Mouse (Mus musculus) adrenal gland, adult (tissue): Measurements from ENCODE around the gene Hivep3.

Source experiments
- DNase-seq, 2 experiments: peaks; one replicate each; pipeline ENCODE4 v3.0.0; 2022 to 2023; ENCODE audit warnings: low spot score in 1 of 2; ENCODE audit not compliant: inconsistent age in 2 of 2

Hivep3 gene

DNA sequence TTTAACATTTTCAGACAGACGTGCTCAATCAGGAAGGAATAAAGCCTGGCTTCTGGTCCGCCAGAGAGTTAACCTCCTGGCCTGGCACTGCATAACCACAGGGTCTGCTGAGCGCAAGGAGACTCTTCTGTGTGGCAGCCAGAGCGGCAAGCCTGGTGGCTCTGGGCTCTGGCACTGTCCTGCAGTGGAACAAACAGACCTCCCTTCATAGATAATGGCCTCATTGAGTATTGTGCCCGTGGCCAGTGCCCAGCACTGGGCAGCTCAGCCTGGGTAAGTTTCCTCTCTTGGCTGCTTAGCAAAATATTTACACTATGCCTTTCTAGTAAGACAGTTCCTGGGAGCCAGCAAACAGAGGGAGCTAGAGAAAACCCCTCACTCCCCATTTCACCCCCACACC lies 340.5 kb downstream of the Hivep3 start:
- no peak for DNase-seq

DNA sequence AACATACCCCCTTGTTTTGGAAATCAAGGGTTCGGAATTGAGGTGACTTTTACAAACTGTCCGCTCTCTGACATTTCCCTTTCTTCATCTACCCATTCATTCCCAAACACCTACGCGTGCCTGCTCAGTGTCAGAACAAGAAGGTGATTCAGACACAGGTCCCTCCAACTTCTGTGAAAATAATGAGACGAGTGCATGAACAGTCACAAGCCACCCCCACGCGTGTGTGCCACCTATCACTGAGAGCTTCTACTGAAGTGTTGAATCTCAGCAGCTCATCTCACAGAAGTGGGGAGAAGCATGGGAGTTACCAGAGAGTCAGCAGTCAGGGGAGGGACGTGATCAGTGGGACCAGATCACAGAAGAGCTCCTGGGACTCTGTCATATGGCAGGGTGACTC lies 343.7 kb downstream of the Hivep3 start:
- no peak for DNase-seq

DNA sequence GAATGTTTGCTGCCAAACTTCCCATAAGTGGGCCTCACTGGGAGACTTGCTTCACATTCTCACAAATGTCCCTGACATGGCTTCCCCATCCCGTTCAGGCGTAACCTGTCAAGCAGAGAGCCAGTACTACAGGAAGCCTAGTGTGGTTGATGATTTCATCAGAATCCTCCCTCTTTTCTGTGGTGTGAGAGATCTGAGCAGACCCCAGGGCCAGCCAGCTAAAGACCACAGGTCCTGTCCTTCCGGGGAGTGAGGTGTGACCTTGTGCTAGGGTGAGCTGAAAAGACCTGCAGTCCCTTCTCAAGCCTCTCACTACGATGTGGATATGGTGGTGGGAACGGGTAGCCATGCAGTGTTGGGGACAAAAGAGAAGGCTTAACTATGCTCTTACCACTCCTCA lies 348.9 kb downstream of the Hivep3 start:
- no peak for DNase-seq

DNA sequence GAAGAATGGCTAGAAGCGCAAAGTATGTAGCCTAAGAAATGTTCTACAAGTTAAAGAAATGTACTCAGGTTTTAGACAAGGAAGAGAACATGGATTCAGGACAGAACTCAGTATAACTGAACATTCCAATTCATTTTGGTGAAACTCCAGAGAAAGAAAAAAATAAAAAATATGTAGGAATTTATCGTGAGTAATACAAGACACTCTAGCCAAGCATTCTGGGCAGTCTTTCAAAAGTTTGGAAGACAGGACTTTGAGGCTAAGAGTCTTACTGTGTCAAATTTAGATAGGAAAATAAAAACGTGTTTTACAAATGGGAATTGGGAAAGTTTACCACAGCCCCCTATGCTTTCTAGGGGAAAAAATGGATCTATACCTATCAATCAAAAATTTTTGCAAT lies 350.1 kb downstream of the Hivep3 start:
- DNase-seq, result no peak

DNA sequence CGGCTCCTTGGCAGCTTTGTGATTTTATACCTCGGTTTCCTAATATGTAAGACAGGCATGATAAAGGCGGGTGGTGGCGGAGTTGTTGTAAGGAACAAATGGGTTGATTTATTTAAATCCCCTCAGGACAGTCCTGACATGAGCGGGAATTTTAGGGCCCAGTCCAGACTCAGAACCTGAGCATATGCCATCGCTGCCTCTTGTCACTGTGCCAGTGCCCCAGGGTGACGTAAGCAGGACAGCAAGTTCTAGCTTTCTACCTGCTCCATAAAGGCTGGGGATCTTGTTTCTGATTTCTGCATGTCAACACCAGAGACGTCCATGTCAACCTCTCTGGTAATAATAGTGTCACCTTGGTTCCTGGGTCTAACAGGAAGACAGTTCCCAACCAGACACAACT lies 356.0 kb downstream of the Hivep3 start:
- DNase-seq, result no peak

DNA sequence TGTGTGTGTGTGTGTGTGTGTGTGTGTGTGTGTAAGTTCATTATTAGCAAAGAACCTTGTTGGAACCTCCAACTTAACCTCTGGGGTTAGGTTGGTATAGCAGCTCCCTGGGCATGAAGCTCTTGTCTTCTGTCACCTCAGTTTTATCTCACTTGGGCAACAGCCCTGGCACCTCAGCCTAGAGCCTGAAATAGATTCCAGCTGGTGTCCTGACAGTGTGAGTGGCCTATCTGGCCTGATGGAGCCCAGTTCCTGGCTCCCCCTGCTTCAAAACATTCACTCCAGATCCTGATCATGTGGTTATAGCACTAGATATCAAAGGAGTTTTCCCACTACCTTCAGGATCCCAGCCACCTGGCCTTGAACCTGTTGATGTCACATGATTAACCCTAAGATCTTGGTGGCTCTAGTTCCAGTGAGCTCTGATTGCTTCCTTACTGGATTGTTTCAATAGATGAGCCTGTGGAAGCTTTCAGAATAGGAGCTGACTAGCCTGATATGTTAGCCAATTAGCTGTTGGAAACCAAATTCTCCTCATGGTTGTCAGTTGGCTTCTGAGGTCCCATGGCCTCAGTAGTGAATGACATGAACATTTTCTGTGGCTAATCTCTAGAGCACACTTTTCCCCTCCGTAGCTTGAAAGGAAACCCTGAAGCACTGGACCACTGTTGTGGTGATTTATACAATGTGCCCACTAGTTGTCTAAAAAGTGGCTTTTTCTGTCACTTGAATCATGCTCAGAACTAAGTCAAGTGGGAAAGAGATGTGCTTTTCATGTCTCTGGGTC lies 358.6 kb downstream of the Hivep3 start:
- DNase-seq, result no peak

DNA sequence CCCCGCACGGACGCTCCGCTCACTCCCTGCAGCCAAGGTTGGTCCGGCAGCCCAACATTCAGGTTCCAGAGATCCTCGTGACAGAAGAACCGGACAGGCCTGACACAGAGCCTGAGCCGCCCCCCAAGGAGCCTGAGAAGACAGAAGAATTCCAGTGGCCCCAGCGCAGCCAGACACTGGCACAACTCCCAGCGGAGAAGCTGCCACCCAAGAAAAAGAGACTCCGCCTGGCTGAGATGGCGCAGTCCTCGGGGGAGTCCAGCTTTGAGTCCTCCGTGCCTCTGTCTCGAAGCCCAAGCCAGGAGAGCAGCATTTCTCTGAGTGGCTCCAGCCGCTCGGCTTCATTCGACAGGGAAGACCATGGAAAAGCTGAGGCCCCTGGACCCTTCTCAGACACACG lies 363.4 kb downstream of the Hivep3 start:
- no peak for DNase-seq

DNA sequence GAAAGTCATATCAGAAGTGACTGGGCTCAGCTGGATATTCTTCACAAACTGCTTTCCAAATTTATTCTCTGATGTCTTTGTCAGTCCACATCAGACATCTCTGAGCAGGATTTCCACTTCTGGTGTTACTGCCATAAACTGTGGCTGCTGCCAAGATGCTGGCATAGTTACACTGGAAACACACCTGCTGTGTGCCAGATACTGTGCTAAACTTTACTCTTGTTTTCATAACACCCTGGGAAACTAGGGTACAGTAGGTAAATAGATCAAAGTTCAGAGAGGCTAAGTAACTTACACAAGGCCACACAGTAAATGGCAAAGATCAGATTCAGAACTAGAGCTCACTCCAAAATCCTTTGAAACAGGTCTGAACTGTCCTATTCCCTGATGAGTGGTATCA lies 367.6 kb downstream of the Hivep3 start:
- no peak for DNase-seq

DNA sequence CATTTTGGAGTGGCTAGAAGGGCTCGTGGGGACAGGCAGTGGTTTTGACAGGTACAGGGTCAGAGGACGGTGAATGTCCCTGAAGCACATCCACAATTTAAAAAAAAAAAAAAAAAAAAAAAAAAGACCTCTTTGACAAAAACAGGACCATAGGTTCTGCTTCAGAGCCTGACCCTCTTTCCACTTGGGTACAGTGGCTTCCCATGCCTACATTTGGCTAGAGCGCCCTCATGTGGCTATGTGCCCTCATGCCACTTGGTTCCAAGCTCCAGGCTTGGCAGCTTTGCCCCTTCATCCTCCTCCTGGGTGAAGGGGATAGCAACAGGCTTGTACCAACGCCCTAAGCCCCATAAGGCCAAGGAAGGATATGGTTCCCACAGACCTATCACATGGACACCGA lies 371.0 kb downstream of the Hivep3 start:
- DNase-seq, result peak; percentile 67 to 86

DNA sequence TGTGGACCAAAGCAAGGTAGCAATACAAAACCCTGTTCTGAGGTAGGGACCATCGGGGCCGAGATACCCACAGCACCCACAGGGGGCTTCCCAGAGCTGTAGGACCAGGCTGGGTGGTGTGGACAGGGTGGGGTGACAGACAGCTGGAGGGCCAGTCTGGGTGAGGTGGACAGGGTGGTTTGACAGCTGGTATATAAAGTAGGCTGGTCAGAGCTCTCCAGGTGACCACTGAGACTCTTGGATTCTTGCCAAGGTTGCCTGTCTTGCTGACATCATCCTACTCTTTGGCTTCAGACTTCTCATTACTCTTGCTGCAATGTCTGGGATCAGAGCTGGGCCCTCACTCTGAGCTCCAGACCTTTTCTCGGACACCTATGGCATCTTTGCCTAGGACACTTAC lies 372.8 kb downstream of the Hivep3 start:
- DNase-seq, result no peak

DNA sequence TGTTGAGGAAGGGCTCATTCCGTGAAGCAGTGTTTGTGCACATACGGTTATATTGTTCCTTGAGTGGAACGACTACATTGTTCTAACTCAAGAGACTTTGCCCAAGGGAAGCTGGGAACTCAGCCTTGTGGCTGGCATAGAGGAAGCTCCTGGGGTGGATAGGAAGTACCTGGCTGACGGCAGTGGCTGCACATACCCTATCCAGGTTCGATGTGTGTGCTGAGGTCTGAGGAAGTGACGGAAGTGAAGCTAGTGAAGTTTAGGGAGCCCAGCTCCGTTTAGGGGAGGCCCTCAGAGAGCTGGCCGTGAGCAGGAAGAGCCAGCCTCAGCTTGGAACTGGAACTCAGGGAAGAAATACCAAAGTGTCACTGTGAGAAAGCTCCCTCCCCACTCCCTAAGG lies 374.2 kb downstream of the Hivep3 start:
- DNase-seq, result no peak

DNA sequence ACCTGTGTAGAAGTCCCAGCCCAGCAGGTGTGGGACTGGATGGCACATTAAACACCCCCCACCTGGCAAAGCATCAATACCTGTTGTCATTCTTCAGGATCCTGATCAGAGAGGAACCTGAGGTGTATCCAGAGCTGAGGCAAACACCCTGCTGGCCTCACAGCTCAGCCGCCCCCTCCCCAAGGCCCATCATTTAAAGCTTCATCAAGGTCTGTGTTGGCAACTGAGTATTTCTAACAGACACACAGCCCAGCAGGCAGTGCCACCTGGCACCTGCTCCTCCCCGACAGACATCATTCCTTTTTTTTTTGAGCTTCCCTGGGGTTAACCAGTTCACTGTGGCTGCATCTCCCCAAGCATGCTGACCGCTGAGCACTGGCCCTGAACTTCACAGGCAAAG lies 381.9 kb downstream of the Hivep3 start:
- no peak for DNase-seq

DNA sequence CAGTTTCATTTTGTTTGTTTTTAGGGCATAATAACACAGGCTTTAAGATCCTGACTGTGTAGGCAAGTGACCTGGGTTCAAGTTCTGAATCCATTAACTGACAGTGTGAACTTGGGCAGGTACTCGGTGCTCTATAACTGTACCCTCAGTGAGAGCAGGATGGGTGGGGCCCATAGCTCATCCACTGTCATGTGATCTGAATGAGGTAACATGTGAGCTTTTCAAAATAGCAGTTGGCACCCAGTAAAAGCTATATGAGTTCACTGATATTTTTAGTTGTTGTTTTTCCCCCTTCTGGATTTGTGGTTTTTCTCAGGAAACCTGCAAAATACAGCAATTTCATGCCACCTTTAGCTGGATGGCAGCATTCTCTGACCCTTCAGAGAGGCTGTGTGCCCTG lies 382.7 kb downstream of the Hivep3 start:
- no peak for DNase-seq

DNA sequence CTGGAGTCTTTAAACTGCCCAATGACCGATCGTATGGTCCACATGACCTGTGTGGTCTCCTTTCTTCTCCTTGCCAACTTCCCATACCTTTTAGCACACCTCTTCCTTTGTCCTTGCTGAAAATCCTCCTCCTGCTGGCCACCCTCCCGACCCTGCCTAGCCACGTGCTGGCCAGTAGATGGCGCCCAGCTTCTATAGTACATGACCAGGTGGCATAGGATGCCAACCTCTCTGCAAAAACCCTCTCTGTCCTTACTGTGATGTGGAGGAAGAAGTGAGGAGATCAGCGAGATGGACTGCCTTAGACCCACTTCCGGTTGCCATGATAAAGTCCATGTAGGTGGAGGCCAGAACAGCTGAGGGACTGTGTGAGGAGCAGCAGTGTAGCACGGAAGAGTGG lies 386.7 kb downstream of the Hivep3 start:
- DNase-seq, result peak; percentile 71 to 92

DNA sequence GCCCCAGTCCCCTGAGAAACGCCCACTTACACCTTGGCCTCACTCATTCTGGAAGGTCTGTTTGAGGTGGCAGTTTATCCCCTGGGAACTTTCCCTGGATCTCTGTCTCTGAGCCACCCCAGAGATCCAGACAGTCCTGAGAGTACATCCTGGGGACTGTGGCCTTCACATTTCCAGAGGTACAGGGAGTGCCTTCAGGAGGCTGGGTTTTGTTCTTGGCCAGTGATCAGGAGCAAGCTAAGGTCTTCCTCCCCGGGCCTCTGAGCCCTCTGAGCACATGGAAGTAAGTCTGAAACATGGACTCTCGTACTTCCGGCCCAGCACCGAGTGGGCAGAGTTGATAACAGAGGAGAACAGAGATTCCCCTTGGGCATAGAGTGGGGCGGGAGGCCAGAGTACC lies 391.1 kb downstream of the Hivep3 start:
- DNase-seq, result peak in 1 of 2 experiments; percentile 71

DNA sequence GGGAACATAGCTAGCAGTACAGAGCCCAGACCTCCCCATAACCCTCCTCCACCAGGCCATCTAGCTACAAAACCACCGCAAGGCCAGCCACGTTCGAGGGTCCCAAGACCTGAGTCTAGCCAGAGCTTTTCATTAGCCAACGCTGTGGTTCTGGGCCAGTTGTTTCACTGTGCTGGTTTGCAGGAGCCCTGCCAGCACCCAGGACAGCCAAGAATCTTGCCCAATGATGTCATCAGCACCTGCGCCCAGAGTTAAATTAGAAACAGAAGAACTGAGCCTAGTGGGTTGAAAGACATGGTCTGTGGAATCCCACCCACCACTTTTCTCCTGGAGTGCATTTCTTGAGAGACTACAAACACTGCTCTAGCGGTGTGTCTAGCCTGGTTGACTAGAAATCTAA lies 392.5 kb downstream of the Hivep3 start:
- DNase-seq, result peak in 1 of 2 experiments; percentile 71

DNA sequence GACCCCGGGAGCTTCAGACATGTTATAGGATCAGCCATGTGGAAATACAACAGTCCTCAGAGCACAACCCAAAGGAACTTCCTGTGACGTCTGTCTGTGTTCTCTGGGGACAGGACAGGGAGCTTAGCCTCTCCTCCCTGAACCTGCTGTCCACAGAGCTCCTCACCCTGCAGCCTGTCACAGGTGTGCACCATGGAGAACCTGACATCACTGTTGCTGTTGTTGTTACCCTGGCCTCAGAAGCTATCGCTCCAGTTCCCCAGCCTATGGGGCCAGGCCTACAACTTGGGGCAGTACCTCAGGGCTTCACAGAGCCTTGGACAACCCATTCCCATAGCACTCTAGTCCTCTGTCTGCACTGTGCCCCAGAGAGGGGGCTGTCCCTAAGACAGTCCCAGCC lies 393.7 kb downstream of the Hivep3 start:
- no peak for DNase-seq

DNA sequence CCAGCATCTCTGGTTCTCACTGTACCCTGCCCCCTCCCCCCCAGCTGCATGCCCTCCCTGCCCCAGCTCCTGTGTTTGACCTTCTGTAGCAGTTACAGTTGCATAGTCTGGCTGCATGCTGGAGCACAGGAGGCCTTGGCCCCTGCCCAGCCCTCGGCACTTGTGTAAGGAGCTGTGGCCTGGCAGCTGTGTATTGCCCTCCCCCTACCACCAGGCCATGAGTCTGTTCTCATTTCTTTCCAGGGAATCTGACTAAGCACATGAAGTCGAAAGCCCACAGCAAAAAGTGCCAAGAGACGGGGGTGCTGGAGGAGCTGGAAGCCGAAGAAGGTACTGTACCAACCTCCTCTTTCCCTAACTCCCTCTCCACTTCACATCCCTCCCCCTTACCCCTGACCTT lies 394.4 kb downstream of the Hivep3 start:
- DNase-seq, result peak; percentile 87 to 93

DNA sequence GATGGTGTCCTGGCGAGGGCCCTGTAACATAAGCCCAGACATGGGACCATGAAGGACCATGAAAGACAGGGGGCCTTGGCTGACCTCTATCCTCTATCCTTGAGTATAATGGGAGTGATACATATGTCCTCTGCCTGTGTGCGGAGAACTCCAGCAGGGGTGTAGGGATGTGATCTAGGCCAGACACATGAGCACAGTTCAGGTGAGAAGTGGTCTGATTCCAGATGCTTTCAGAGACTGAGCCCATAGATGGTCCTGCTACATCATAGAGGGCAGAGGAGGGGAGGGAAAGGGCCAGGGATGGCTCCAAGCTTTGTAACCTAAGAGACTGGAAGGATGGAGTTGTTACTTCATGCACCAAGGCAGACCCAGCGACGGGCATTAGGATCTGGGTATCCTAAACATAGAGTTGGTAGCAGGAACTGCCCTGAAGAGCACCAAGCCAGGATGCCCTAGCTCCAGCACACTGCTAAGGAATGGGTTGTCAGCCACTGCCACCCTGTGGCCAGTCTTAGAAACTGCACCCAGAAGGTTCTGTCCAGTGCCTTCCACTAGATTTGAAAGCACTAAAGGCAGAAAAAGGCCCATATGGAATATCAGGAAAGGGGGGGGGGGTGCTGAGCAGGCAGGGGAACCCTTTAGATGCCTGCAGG lies 395.8 kb downstream of the Hivep3 start:
- peak; percentile 68 to 81 for DNase-seq

DNA sequence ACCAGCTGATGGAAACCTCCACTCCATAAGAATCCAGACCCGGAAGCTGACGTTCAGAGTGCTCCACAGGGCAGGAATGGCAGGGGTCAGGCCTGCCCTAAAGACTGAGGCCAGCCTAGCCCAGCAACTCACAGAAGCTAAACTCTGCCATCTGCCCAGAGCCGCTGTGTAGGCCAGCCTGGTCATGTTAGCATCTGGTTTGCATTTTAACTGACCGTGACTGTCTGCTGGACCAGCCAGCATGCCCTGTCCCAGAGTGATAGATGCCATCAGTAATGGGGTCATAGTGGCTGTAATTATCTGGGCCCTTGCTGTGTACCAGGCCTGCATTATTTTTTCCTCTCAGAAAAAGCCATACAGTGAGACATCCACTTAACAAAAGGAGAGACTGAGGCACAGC lies 397.3 kb downstream of the Hivep3 start:
- DNase-seq, result no peak

DNA sequence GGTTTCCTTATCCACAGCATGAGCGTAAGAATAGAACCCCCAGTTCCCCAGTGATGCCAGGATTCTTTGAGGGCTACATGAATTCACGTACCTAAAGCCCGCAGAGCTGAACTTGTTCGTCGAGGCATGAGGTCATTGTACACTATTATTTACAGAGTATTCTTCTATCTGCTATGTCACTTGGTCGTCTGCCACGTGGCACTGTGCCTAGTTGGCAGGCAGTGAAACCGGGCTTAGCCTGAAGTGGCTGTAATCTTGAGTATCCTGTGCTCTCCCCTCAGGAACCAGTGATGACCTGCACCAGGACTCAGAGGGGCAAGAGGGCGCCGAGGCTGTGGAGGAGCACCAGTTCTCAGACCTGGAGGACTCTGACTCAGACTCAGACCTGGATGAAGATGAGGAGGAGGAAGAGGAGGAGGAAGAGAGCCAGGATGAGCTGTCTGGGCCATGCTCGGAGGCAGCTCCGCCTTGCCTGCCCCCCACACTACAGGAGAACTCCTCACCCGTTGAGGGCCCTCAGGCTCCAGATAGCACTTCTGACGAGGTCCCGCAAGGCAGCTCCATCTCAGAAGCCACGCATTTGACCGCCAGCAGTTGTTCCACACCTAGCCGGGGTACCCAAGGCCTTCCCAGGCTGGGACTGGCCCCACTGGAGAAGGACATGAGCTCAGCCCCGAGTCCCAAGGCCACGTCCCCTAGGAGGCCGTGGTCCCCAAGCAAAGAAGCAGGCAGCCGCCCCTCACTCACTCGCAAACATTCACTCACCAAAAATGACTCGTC lies 398.0 kb downstream of the Hivep3 start:
- DNase-seq, result peak; percentile 94 to 97

DNA sequence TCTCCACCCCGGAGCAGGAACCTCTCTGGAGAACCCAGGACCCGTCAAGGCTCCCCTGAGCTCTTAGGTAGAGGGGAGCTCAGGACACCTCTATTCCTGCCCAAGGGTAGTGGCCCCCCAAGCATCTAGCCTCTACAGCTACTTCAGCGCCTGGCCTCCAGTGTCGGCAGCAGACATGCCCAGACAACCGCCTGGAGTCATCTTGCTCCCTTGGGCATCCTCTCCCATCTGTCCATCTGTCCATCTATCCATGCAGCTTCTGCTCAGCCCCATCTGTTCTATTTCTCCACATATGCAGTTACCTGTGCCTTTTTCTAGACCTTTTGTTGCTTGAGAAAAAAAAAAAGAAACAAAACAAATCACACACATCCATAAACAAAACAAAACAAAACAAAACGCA lies 400.6 kb downstream of the Hivep3 start:
- DNase-seq, result no peak
